Mouse (Mus musculus) liver, embryonic 14.5 days (tissue): ENCODE measurements around the gene Mettl7b.

Source experiments
- CTCF ChIP-seq: IDR thresholded peaks from 2 replicates; pipeline ENCODE4 v1.5.1; 2016; ENCODE audit warnings: antibody characterized with exemption, low read depth, control low read depth
- EP300 ChIP-seq: IDR thresholded peaks from 2 replicates; pipeline ENCODE4 v1.6.1; 2016; ENCODE audit warnings: antibody characterized with exemption, low read depth

DNA sequence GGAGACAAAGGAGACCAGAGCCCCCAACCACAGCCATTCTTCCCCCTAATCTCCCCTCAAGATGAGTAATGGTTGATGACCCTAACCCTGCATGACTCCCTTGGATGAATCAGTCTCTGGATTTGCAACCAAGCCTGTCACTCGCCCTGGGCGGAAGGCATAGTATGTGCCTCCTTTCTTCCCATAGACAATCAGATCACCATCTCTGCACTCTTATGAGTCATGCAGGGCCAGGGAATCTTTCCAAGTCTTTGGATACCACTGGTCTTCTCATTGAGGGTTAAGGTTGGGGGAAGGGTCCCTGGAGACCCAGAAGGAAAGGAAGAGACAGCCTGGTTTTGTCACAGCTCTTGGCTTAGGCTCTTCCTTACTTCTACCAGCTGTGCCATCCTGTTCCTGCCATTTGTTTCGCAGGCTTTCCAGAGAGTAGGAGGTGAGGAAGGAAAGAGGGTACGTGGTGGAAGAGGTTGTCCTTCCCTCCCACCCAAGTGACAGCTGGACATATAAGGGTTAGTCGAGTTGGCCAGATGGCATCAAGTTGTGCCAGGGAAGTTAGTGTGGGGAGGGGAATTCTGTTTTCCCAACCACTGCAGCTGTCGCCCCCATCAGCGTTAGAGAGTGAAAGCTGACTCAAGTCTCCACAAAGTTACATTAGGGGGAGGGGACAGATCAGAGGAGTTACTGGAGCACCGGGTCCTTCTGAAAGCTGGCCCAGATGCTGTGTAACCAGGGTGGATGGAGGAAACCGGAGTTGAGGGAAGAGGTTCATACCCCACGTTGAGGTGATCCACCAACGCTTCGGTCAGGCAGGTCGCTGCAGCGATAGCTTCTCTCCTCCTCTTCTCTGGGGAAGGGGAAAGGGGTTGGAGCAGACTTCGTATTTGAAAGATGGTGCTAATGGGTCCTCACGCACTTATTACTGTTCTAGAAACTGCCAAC is 38.6 kb downstream of the Mettl7b start:
- no peak for TF ChIP-seq EP300
- no peak for TF ChIP-seq CTCF
